Mouse (Mus musculus): ENCODE data around the gene Tssk2.

Tssk2 gene

GRCm38 (mm10) chr16:17898462-17898861 is at the start of gene Tssk2, which contains the start of gene Dgcr2:
Gene Tssk2, plus strand, starts transcription at chr16:17898637.
Gene Dgcr2, minus strand, starts transcription at chr16:17898562.
- no peak for DNase-seq

- no peak for DNase-seq
These were observed 49.5 kb upstream of the Tssk2 start for GRCm38 (mm10) chr16:17848928-17849327.

GRCm38 (mm10) chr16:17849486-17849885 is 49.0 kb upstream of the Tssk2 start:
- no peak for DNase-seq

- DNase-seq = no peak
These were observed 47.1 kb upstream of the Tssk2 start for GRCm38 (mm10) chr16:17851331-17851730.

GRCm38 (mm10) chr16:17851860-17852259 is 46.6 kb upstream of the Tssk2 start:
- DNase-seq = no peak

GRCm38 (mm10) chr16:17853263-17853662 is 45.2 kb upstream of the Tssk2 start:
- no peak for DNase-seq

DNA sequence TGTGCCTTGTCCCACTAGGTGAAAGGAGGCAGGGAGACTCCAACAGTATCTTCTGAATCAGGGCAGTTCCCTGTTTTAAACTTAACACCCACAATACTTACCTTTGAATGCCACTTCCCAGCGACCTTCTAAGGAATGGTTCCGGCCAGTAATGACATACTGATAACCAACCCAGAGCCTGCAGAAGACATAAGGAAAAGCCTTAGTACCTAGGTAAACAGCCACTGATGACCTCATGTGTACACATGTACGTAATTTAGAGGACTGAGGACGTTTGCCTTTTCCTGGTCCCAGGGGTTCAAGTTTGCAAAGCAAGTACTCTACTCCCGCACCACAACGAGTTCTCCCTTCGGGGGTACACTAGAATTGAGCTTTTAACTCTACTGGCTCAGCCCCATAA is 41.3 kb upstream of the Tssk2 start:
- DNase-seq = no peak

GRCm38 (mm10) chr16:17858592-17858991 is 39.8 kb upstream of the Tssk2 start:
- no peak for DNase-seq

DNA sequence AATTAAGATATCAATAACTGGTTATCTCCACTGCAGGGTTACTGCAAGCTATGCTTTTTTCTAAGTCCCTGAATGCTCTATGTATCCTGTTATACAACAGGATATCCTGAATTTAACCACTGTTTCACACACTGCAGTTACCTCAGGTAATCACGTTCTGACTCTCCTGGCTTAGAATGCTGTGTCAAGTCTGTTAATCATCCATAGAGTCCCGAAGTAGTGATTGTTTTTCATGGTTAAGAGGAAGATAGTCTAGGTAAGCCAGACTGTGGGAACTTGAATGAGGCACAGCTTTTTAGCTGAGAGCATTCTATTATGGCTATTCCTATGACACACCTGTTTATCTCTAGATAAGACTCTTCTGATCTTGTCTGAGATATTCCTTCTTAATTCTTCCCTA is 33.1 kb upstream of the Tssk2 start:
- peak; percentile 15 for DNase-seq

DNA sequence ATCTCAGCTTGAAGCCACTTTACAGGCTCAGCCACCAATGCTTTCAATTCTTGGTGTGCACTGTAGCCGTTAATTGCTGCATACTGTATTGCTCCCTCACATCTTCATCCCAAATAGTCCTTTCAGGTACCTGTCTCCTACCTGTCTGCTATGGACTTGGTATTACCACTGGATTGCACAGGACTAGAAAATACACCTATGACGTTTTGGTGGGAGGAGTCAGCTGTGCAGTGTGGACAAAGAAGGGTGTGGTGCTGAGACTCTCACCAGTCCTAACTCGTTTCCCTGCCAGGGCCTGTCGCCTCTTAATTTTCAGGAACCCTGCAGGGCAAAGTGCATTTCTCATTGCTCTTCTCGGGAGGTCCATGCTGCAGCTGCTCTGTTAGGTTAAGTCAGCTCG is 32.7 kb upstream of the Tssk2 start:
- DNase-seq = peak; percentile 40

GRCm38 (mm10) chr16:17871248-17871647 is 27.2 kb upstream of the Tssk2 start:
- no peak for DNase-seq

- no peak for DNase-seq
These were observed 25.4 kb upstream of the Tssk2 start for GRCm38 (mm10) chr16:17872995-17873394.

DNA sequence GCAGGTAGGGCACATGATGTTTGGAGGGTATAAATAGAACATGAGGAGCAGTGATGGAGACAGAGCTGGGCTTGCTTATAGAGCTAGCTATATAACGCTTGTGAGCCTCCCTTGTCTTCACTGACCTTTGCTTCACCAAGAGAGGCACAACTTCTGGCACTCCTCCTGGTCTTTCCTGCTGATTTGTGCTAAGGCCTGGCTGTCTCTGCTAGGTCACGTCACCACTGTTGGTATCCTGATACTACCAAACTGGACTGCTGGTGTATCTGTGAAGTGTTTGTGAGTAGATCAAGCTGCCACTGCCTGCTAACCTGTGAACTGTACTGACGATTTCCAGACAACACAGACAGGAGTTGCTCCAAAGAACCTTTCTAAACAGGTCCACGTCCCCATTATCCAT is 23.3 kb upstream of the Tssk2 start:
- no peak for DNase-seq

GRCm38 (mm10) chr16:17876096-17876495 is 22.3 kb upstream of the Tssk2 start:
- no peak for DNase-seq

DNA sequence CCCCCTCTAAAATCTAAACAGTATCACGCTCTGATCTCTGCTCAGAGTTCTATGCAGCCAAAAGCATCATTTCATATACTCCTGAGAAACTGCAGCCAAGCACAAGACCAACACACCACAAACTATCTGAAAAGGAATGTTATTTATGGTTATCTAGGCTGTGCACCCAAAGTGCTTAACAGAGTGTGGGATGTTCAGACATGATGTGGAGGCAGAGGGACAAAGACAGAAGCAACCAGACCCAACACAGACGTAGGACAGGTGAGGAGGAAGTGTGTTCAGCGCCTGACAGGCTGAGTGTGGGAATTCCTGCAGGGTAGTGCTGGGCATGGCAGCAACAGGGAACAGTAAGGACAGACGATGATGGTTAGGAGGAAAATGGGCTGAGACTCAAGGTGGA is 18.9 kb upstream of the Tssk2 start:
- DNase-seq = no peak

DNA sequence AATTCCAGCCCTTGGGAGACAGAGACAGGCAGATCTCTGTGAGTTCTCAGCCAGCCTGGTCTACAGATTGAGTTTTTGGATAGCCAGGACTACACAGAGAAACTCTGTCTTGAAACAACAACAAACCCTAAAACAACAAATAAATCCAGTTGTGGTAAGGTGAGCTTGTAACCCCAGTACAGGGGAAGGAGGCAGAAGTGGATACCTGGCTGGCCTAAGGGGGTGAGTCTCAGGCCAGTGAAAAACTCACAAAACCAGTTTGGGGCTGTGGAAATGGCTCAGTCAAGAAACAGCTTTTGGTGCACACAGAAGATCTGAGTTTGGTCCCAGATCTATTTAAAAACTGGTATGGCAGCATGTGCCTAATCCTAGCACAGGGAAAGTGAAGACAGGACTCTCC is 16.2 kb upstream of the Tssk2 start:
- no peak for DNase-seq

- DNase-seq = no peak
These were observed 14.3 kb upstream of the Tssk2 start for GRCm38 (mm10) chr16:17884116-17884515.

DNA sequence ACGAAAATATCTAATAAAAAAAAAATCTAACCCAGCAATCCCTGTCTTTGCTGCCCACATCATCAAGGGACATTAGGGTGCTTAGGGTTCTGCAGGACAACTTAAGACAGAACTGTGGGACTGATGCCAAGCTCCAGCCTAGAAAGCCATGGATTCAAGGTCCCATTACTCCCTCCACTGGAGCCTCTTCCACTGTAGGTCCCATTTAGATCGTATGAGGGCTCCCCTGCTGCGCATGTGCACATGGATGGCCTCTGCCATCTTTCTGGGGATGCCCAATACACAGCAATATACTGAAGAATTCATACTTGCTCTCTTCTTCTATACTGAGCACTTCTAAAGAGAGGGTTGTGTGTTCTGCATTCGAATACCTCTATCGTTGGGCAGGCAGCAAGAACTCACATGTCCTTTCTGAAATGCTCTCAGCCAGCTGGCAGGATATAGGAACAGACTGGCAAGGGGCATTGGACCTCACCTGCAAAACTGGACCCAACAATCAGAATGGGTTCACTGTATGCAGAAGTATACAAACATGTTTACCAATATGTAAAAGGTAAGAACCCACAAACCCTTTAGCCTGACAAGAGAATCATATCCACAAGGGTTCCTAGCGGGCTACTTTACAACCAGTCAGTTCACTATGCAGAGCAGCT is 8.6 kb upstream of the Tssk2 start:
- DNase-seq = no peak

GRCm38 (mm10) chr16:17890342-17890727 is 8.1 kb upstream of the Tssk2 start:
- DNase-seq = no peak

DNA sequence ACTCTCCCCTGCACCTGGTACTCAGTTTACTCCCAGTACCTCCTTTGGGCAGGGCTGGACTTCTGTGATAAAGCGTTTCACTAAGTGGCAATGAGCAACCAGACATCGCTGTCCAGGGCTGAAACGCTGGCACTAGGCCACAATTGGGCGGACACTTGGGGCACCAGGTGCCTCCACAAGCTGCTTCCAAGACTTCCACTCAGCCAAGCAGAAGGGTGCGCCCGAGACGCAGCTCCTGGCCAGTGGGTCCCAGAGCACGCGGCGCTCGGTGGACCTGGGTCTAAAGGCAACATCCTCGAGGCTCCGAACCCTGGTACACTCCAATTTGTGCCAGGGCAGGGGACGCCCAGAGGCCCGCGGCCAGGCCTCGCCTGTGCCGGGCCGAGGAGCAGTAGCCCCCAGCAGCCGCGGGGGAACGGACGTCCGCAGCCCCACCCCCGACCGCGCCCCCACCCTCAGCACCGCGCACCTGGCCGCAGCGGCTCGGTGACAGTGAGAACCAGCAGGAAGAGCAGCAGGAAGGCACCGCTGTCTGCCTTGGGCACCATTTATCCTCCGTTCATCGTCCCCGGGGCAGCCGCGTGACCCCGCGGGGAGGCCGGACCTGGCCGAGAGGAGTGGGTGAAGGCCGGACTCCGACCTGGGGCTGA is 7.4 kb upstream of the Tssk2 start:
- DNase-seq = peak; percentile 92

GRCm38 (mm10) chr16:17891567-17891959 is 6.9 kb upstream of the Tssk2 start, which contains the start of gene Gm20518:
Gene Gm20518, minus strand, starts transcription at chr16:17891671.
- DNase-seq = peak; percentile 98

GRCm38 (mm10) chr16:17892606-17893005 is 5.8 kb upstream of the Tssk2 start:
- peak; percentile 89 for DNase-seq

GRCm38 (mm10) chr16:17893923-17894322 is 4.5 kb upstream of the Tssk2 start, which contains the start of gene Tssk1:
Gene Tssk1, plus strand, starts transcription at chr16:17894223.
- no peak for DNase-seq

DNA sequence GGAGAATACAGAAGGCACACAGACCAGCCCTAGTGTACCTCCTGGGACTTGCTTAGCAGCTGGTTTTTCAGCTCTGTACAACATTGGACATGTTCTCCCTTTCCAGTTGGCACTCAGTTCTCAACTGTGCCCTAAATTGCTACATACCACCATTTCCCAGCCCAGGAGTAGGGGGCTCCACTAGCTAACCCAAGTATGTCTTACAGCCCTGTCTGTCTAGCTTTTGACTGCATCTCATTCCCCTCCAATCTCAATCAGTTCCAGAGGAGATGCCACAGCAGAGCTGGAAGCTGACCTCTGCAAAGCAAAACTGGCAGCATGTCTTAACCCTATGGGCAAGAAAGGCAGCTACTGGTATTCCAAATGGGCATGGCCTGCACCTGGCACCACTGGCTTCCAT is 2.3 kb upstream of the Tssk2 start:
- no peak for DNase-seq

Measured in kidney, adult 11 months (tissue).